Mouse (Mus musculus): Measurements from ENCODE around the gene Olfr1445. TPM values are rescaled to one million over a fixed set of nuclear protein-coding genes. Genes with fewer than 3 reads are reported as not detected.

Olfr1445 gene
- polyA plus RNA-seq, 1 experiment from 2014 or later, result not detected

Other genes with a start within 250 kb of the Olfr1445 start
- gene Olfr1442, start 213.4 kb upstream of the Olfr1445 start, polyA plus RNA-seq (2014; fragmentation: Nextera tagmentation; extraction: Ambion mirVana), result not detected in 2 replicates
- gene Olfr1443, start 205.7 kb upstream of the Olfr1445 start, polyA plus RNA-seq (2014; fragmentation: Nextera tagmentation; extraction: Ambion mirVana), result not detected in 2 replicates
- gene Keg1, start 188.1 kb upstream of the Olfr1445 start, polyA plus RNA-seq (2014; fragmentation: Nextera tagmentation; extraction: Ambion mirVana), result not detected in 2 replicates
- 1.1 and 1.2 TPM in 2 replicates for gene Cntf, start 118.2 kb upstream of the Olfr1445 start, polyA plus RNA-seq (2014; fragmentation: Nextera tagmentation; extraction: Ambion mirVana)
- gene Zfp91, start 87.7 kb upstream of the Olfr1445 start, polyA plus RNA-seq (2014; fragmentation: Nextera tagmentation; extraction: Ambion mirVana), result 12.2 and 15.8 TPM in 2 replicates
- 1.4 TPM in 2 replicates for gene Lpxn, start 87.7 kb upstream of the Olfr1445 start, polyA plus RNA-seq (2014; fragmentation: Nextera tagmentation; extraction: Ambion mirVana)
- gene Gm5244, start 37.2 kb upstream of the Olfr1445 start, polyA plus RNA-seq (2014; fragmentation: Nextera tagmentation; extraction: Ambion mirVana), result not detected in 2 replicates
- gene Olfr1444, start 26.6 kb upstream of the Olfr1445 start, polyA plus RNA-seq (2014; fragmentation: Nextera tagmentation; extraction: Ambion mirVana), result not detected in 2 replicates
- gene Olfr1446, start 9.7 kb downstream of the Olfr1445 start, polyA plus RNA-seq (2014; fragmentation: Nextera tagmentation; extraction: Ambion mirVana), result not detected in 2 replicates
- not detected in 2 replicates for gene Olfr1447, start 19.9 kb downstream of the Olfr1445 start, polyA plus RNA-seq (2014; fragmentation: Nextera tagmentation; extraction: Ambion mirVana)
- gene Olfr1448, start 40.6 kb downstream of the Olfr1445 start, polyA plus RNA-seq (2014; fragmentation: Nextera tagmentation; extraction: Ambion mirVana), result not detected in 2 replicates
- gene Olfr1449, start 47.0 kb downstream of the Olfr1445 start, polyA plus RNA-seq (2014; fragmentation: Nextera tagmentation; extraction: Ambion mirVana), result not detected in 2 replicates
- not detected in 2 replicates for gene Olfr1450, start 66.4 kb downstream of the Olfr1445 start, polyA plus RNA-seq (2014; fragmentation: Nextera tagmentation; extraction: Ambion mirVana)
- gene Olfr1451, start 111.2 kb downstream of the Olfr1445 start, polyA plus RNA-seq (2014; fragmentation: Nextera tagmentation; extraction: Ambion mirVana), result not detected in 2 replicates
- not detected in 2 replicates for gene Olfr1453, start 144.5 kb downstream of the Olfr1445 start, polyA plus RNA-seq (2014; fragmentation: Nextera tagmentation; extraction: Ambion mirVana)
- not detected in 2 replicates for gene Olfr1454, start 176.8 kb downstream of the Olfr1445 start, polyA plus RNA-seq (2014; fragmentation: Nextera tagmentation; extraction: Ambion mirVana)
- gene Olfr1457, start 214.0 kb downstream of the Olfr1445 start, polyA plus RNA-seq (2014; fragmentation: Nextera tagmentation; extraction: Ambion mirVana), result not detected in 2 replicates
- gene Olfr1458, start 222.9 kb downstream of the Olfr1445 start, polyA plus RNA-seq (2014; fragmentation: Nextera tagmentation; extraction: Ambion mirVana), result not detected in 2 replicates

Data from hindbrain, embryonic 11.5 days (tissue).